Mouse (Mus musculus): Measurements from ENCODE around the gene Prickle4. TPM values are rescaled to one million over a fixed set of nuclear protein-coding genes. Genes with fewer than 3 reads are reported as not detected.

The Prickle4 gene
- polyA plus RNA-seq, 1 experiment from 2014 or later: 0.78 TPM

DNA sequence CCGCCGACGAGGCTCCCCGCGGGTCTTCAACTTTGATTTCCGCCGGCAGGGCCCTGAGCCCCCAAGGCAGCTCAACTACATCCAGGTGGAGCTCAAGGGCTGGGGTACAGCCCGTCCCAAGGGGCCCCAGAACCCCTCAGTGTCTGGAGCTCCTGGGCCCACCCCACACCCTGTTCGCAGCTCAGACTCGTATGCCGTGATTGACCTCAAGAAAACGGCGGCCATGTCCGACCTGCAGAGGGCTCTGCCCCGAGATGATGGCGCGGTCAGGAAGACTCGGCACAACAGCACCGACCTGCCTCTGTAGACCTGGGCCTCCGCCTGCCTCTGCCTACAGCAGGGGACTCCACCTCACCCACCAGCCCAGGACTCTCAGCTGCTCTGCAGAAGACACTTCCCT lies 9.0 kb upstream of the Prickle4 start:
- 30% methylated on average over 20 of the region's 20 CpGs for WGBS
- no peak overlapping the region for H3K9ac ChIP-seq (ENCODE audit: low read length)
- peaks cover 36% of the 10 kb centered on the region for H3K36me3 ChIP-seq (ENCODE audit: control insufficient read depth, insufficient read depth, low read length)
- H3K27me3 ChIP-seq (ENCODE audit: control insufficient read depth, insufficient read depth, low read length): no peaks in the 10 kb centered on the region; the same call in 1 of the 2 replicates
- no peak for ATAC-seq (ENCODE audit: insufficient number of reproducible peaks, insufficient read depth, low FRiP score, low read depth)
- H3K27ac ChIP-seq (replicated peaks in 1 of 2; ENCODE audit: control insufficient read depth in 1 of 2, insufficient read depth in 1 of 2, low read depth in 2 of 2, low read length in 2 of 2): no peak overlapping the region
- H3K9me3 ChIP-seq (ENCODE audit: control insufficient read depth, low read length): no peaks in the 10 kb centered on the region
- peak overlapping the region; percentile 32 for H3K4me2 ChIP-seq (ENCODE audit: low read length)
- peaks cover 9 to 12% of the 10 kb centered on the region in 2 experiments; a peak in 3 of 4 replicates for H3K4me1 ChIP-seq (ENCODE audit: control insufficient read depth in 2 of 2, insufficient read depth in 2 of 2, low read length in 2 of 2)
- no peak overlapping the region for H3K4me3 ChIP-seq (ENCODE audit: control insufficient read depth in 1 of 2, insufficient read depth in 1 of 2, low read depth in 1 of 2, low read length in 2 of 2)

DNA sequence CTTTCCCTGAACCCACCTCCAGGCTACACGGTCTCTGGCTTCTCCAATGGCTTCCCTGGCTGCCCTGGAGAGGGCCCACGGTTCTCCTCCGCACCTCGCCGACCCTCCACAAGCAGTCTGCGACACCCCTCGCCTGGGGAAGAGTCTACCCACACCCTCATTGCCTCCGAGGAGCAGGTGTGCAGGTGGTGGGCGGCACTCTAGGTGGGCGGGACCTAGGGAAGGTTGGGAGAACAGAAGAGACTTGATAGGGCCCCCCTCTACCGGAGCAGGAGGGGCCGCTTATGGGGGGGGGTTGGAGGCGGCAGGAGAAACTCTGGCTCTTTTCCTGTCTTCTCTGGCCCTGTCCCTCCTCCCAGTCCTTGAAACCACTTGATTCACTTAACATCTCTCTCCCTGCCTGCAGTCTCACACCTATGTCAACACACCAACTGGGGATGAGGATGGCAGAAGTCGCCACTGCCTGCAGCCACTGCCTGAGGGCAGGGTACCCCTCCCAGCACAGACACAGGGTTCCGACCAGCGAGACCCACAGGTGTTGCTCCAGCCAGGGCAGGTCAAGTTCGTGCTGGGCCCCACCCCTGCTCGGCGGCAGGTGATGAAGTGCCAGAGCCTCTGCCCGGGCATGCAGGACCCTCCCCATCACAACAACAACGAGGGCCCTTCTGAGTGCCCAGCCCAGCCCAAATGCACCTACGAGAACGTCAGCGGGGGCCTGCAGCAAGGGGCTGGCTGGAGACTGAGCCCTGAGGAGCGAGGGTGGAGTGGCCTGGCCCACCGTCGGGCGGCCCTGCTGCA lies 8.2 kb upstream of the Prickle4 start:
- peaks cover 36% of the 10 kb centered on the region for H3K36me3 ChIP-seq (ENCODE audit: control insufficient read depth, insufficient read depth, low read length)

DNA sequence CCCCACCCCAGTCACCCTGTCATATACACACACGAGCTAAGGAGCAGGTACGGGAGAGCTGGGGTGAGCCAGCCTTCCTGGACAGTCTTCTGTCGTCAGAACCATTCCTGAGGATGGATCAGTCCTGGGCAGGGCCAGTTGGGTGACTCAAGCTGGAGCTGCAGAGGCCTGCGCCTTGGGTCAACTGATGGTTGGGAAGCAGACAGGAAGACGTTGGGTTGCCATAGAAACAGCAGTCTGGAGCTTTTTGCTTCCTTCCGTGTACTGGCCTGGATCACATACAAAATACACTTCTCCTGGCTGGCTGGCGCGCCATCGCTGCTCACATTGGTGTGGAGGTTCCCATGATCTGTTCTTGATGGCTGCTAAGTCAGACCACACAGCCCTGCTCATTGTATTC lies 7.3 kb upstream of the Prickle4 start:
- H3K9ac ChIP-seq (ENCODE audit: low read length): no peak overlapping the region
- peaks cover 36% of the 10 kb centered on the region for H3K36me3 ChIP-seq (ENCODE audit: control insufficient read depth, insufficient read depth, low read length)
- H3K4me3 ChIP-seq (ENCODE audit: control insufficient read depth in 1 of 2, insufficient read depth in 1 of 2, low read depth in 1 of 2, low read length in 2 of 2): no peak overlapping the region
- ATAC-seq (ENCODE audit: insufficient number of reproducible peaks, insufficient read depth, low FRiP score, low read depth): no peak
- no peaks in the 10 kb centered on the region; the same call in 1 of the 2 replicates for H3K27me3 ChIP-seq (ENCODE audit: control insufficient read depth, insufficient read depth, low read length)
- WGBS: 75% methylated on average over 9 of the region's 9 CpGs
- no peak overlapping the region for H3K4me2 ChIP-seq (ENCODE audit: low read length)
- H3K4me1 ChIP-seq (ENCODE audit: control insufficient read depth in 2 of 2, insufficient read depth in 2 of 2, low read length in 2 of 2): peaks cover 9 to 12% of the 10 kb centered on the region in 2 experiments; a peak in 3 of 4 replicates
- H3K9me3 ChIP-seq (ENCODE audit: control insufficient read depth, low read length): no peaks in the 10 kb centered on the region
- no peak overlapping the region for H3K27ac ChIP-seq (replicated peaks in 1 of 2; ENCODE audit: control insufficient read depth in 1 of 2, insufficient read depth in 1 of 2, low read depth in 2 of 2, low read length in 2 of 2)

More for the DNA sequence above, 8.2 kb upstream of the Prickle4 start:
- Histone ChIP-seq H3K9me3 (ENCODE audit: control insufficient read depth, low read length) (no peaks in the 10 kb centered on the region), H3K27ac (replicated peaks in 1 of 2; ENCODE audit: control insufficient read depth in 1 of 2, insufficient read depth in 1 of 2, low read depth in 2 of 2, low read length in 2 of 2) (no peak overlapping the region), H3K4me2 (ENCODE audit: low read length) (peak overlapping the region; percentile 32; the same call in 1 of the 2 replicates), H3K4me1 (ENCODE audit: control insufficient read depth in 2 of 2, insufficient read depth in 2 of 2, low read length in 2 of 2) (peaks cover 9 to 12% of the 10 kb centered on the region in 2 experiments; a peak in 3 of 4 replicates), H3K4me3 (ENCODE audit: control insufficient read depth in 1 of 2, insufficient read depth in 1 of 2, low read depth in 1 of 2, low read length in 2 of 2) (no peak overlapping the region), H3K27me3 (ENCODE audit: control insufficient read depth, insufficient read depth, low read length) (no peaks in the 10 kb centered on the region; the same call in 1 of the 2 replicates), H3K9ac (ENCODE audit: low read length) (no peak overlapping the region)
- 31% methylated on average over 28 of the region's 28 CpGs for WGBS
- ATAC-seq (ENCODE audit: insufficient number of reproducible peaks, insufficient read depth, low FRiP score, low read depth): no peak

DNA sequence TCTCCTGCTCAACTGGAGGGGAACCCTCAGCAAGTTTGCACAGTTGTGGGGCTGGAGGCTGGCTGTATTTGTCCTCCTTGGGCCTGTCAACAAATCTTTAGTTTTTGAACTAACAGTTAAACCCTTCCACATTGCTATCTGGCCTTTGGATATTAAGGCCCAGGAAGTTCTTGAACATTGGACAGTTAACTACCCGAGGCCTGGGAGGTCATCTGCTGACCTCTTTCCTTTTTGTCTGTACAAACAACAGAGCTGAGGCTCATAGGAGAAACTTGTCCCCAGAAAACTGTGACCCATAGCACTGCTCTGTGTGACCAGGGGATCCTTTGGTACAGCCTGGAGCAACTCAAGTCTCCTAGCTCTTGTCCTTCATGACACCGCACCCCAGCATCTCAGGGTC lies 4.5 kb upstream of the Prickle4 start:
- Histone ChIP-seq H3K27ac (replicated peaks in 1 of 2; ENCODE audit: control insufficient read depth in 1 of 2, insufficient read depth in 1 of 2, low read depth in 2 of 2, low read length in 2 of 2) (no peak overlapping the region), H3K4me1 (ENCODE audit: control insufficient read depth in 2 of 2, insufficient read depth in 2 of 2, low read length in 2 of 2) (peaks cover 9 to 17% of the 10 kb centered on the region in 2 experiments; a peak in 3 of 4 replicates), H3K9me3 (ENCODE audit: control insufficient read depth, low read length) (no peaks in the 10 kb centered on the region), H3K9ac (ENCODE audit: low read length) (no peak overlapping the region), H3K27me3 (ENCODE audit: control insufficient read depth, insufficient read depth, low read length) (no peaks in the 10 kb centered on the region; the same call in none of the 2 replicates), H3K4me2 (ENCODE audit: low read length) (no peak overlapping the region), H3K4me3 (ENCODE audit: control insufficient read depth in 1 of 2, insufficient read depth in 1 of 2, low read depth in 1 of 2, low read length in 2 of 2) (no peak overlapping the region), H3K36me3 (ENCODE audit: control insufficient read depth, insufficient read depth, low read length) (peaks cover 36% of the 10 kb centered on the region)
- no peak for ATAC-seq (ENCODE audit: insufficient number of reproducible peaks, insufficient read depth, low FRiP score, low read depth)
- WGBS: 75% methylated on average over 2 of the region's 2 CpGs

DNA sequence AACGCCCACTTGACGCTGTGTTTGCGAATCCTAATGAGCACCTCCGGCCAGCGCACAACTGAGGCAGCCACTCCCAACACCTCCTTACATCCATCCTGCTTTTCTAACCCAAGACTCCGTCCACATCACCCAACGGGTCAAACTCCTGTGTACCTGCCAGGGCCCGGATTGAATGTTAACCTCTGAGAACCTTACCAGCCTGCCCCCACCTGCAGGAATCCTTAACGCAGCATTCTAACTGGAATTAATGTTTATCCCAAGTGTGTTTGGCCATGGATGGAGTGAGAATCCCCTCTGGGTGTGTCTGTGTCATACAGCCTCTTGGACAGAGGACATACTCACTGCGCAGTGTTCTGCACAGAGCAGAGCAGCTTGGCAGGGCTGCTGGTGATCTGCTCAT lies 3.6 kb upstream of the Prickle4 start:
- Histone ChIP-seq H3K4me3 (ENCODE audit: control insufficient read depth in 1 of 2, insufficient read depth in 1 of 2, low read depth in 1 of 2, low read length in 2 of 2) (no peak overlapping the region), H3K36me3 (ENCODE audit: control insufficient read depth, insufficient read depth, low read length) (peaks cover 30% of the 10 kb centered on the region), H3K4me1 (ENCODE audit: control insufficient read depth in 2 of 2, insufficient read depth in 2 of 2, low read length in 2 of 2) (peaks cover 8 to 18% of the 10 kb centered on the region in 2 experiments; a peak in 3 of 4 replicates), H3K9ac (ENCODE audit: low read length) (no peak overlapping the region), H3K27ac (replicated peaks in 1 of 2; ENCODE audit: control insufficient read depth in 1 of 2, insufficient read depth in 1 of 2, low read depth in 2 of 2, low read length in 2 of 2) (no peak overlapping the region), H3K27me3 (ENCODE audit: control insufficient read depth, insufficient read depth, low read length) (no peaks in the 10 kb centered on the region; the same call in none of the 2 replicates), H3K4me2 (ENCODE audit: low read length) (no peak overlapping the region), H3K9me3 (ENCODE audit: control insufficient read depth, low read length) (no peaks in the 10 kb centered on the region)
- WGBS: 86% methylated on average over 10 of the region's 10 CpGs
- no peak for ATAC-seq (ENCODE audit: insufficient number of reproducible peaks, insufficient read depth, low FRiP score, low read depth)

DNA sequence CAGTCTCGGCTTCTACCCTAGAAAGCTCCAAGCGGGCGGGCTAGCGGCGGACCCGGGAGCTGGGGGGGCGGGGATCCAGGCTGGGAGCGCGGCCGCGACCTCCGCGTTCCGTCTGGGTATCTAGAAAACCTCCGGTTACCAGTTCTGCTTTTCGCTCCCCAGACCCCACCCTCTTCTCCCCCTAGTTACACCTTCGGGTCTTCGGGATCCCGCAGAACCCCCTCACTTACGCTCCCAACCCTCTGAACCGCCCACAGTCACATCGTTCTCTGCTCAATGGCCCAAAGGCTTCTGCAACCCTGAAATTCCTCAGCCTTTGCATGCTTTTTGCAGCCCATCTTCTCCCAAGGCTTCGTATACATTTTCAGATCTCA lies 788 bp upstream of the Prickle4 start:
- H3K9me3 ChIP-seq (ENCODE audit: control insufficient read depth, low read length): no peaks in the 10 kb centered on the region
- H3K4me3 ChIP-seq (ENCODE audit: control insufficient read depth in 1 of 2, insufficient read depth in 1 of 2, low read depth in 1 of 2, low read length in 2 of 2): peak overlapping the region; percentile 77 to 85
- no peaks in the 10 kb centered on the region; the same call in 1 of the 2 replicates for H3K27me3 ChIP-seq (ENCODE audit: control insufficient read depth, insufficient read depth, low read length)
- H3K36me3 ChIP-seq (ENCODE audit: control insufficient read depth, insufficient read depth, low read length): peaks cover 9% of the 10 kb centered on the region
- peaks cover 3 to 7% of the 10 kb centered on the region in 2 experiments; a peak in 3 of 4 replicates for H3K4me1 ChIP-seq (ENCODE audit: control insufficient read depth in 2 of 2, insufficient read depth in 2 of 2, low read length in 2 of 2)
- H3K27ac ChIP-seq (replicated peaks in 1 of 2; ENCODE audit: control insufficient read depth in 1 of 2, insufficient read depth in 1 of 2, low read depth in 2 of 2, low read length in 2 of 2): peak overlapping the region in 1 of 2 experiments; percentile 39; a peak in 1 of 4 replicates
- peak overlapping the region; percentile 90 for H3K4me2 ChIP-seq (ENCODE audit: low read length)
- WGBS: under 1% methylated on average over 18 of the region's 23 CpGs
- H3K9ac ChIP-seq (ENCODE audit: low read length): peak overlapping the region; percentile 91
- no peak for ATAC-seq (ENCODE audit: insufficient number of reproducible peaks, insufficient read depth, low FRiP score, low read depth)

DNA sequence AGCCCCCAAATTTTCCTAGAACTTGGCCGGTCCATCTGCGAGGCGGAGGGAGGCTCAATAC lies 264 bp downstream of the Prickle4 start, which contains the start of gene Gm21981:
Gene Gm21981 (minus strand): TSS at position 14 of the 61 bp plus-strand sequence.
- Histone ChIP-seq H3K27me3 (ENCODE audit: control insufficient read depth, insufficient read depth, low read length) (peaks cover 3% of the 10 kb centered on the region; the same call in 1 of the 2 replicates), H3K9ac (ENCODE audit: low read length) (peak within 1 kb of the TSS; percentile 91), H3K4me3 (ENCODE audit: control insufficient read depth in 1 of 2, insufficient read depth in 1 of 2, low read depth in 1 of 2, low read length in 2 of 2) (peak within 1 kb of the TSS; percentile 77 to 85), H3K4me1 (ENCODE audit: control insufficient read depth in 2 of 2, insufficient read depth in 2 of 2, low read length in 2 of 2) (peaks cover 3 to 10% of the 10 kb centered on the region in 2 experiments; a peak in 3 of 4 replicates), H3K4me2 (ENCODE audit: low read length) (peak within 1 kb of the TSS; percentile 90), H3K9me3 (ENCODE audit: control insufficient read depth, low read length) (no peaks in the 10 kb centered on the region), H3K27ac (replicated peaks in 1 of 2; ENCODE audit: control insufficient read depth in 1 of 2, insufficient read depth in 1 of 2, low read depth in 2 of 2, low read length in 2 of 2) (peak within 1 kb of the TSS in 1 of 2 experiments; percentile 39; a peak in 2 of 4 replicates), H3K36me3 (ENCODE audit: control insufficient read depth, insufficient read depth, low read length) (peaks cover 2% of the 10 kb centered on the region; the same call in 1 of the 2 replicates)
- WGBS: 0% methylated on average over 3 of the region's 3 CpGs
- no peak for ATAC-seq (ENCODE audit: insufficient number of reproducible peaks, insufficient read depth, low FRiP score, low read depth)

Measured in heart, embryonic 14.5 days (tissue).